Mouse (Mus musculus): ENCODE results near the gene Slc35f5.

DNA sequence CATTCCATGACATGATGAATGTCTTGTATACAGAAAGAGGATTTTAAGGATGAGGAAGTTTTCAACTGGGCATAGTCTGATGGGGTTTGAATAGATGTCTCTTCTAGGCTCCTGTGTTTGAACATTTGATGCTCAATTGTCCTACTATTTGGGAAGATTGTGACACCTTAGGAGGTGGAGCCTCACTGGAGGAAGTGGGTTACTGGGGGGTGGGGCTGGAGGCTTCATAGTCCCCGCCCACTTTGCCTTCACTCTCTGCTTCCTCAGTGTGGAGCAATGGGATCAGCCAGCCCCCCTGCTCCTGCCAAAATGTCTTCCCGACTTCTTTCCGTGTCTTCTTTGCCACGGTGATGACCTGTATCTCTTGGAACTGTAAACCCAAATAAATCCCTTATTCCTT lies 43.2 kb downstream of the Slc35f5 start:
- TF ChIP-seq MYOD1 (IDR thresholded peaks at IDR 0.05; ENCODE audit: control insufficient read depth, insufficient read length, low read depth) = no peak
- no peak for TF ChIP-seq MYOG (IDR thresholded peaks at IDR 0.05; ENCODE audit: control insufficient read depth, extremely low read depth, insufficient read length)
- TF ChIP-seq CTCF (IDR thresholded peaks at IDR 0.05; ENCODE audit: control insufficient read depth, insufficient read depth, insufficient read length) = no peak
- no peak for TF ChIP-seq FOSL1 (IDR thresholded peaks at IDR 0.05; ENCODE audit: insufficient read depth, low read length, poor library complexity, severe bottlenecking)
- no peak for TF ChIP-seq USF1 (IDR thresholded peaks at IDR 0.05; ENCODE audit: low read depth)
- TF ChIP-seq MAX (IDR thresholded peaks at IDR 0.05) = no peak

Measured in C2C12 (cell line).